Comparison of ENCODE assay signal across 8 mouse cellular contexts in genomic region chr12:80757751-80758558, GRCm38 (mm10). TPM values are rescaled to one million over a fixed set of nuclear protein-coding genes. Genes with fewer than 3 reads are reported as not detected.
A peak's percentile ranks its signal among the peaks of the same experiment; 100 is the strongest.
DNase-seq lines count a peak whose midpoint lies in the region; ATAC-seq lines count a peak whose summit lies in the region.

No protein-coding gene starts in this region.

- H3K36me3 ChIP-seq in forebrain, embryonic 10.5 days (replicated peaks), result peaks cover 64% of the 10 kb centered on the region
- no peaks in the 10 kb centered on the region for H3K36me3 ChIP-seq in limb, embryonic 11.5 days (ENCODE audit: control insufficient read depth, insufficient read depth, low read length)
- H3K36me3 ChIP-seq in midbrain, embryonic 12.5 days, result peaks cover 58% of the 10 kb centered on the region

- H3K27ac ChIP-seq in forebrain, embryonic 10.5 days, result peak overlapping the region; percentile 95
- no peak overlapping the region for H3K27ac ChIP-seq in limb, embryonic 11.5 days (replicated peaks; ENCODE audit: low read depth, low read length)
- 0 out of 2 replicates have a peak overlapping the region, but pooled peaks have one; percentile 12 for H3K27ac ChIP-seq in midbrain, embryonic 12.5 days (replicated peaks)

- DNase-seq in urinary bladder, adult 18-20 months (ENCODE audit: low spot score in 2 of 2), result peak; percentile 51 to 60
- DNase-seq in urinary bladder, postnatal 10 days (ENCODE audit: low spot score), result no peak
- DNase-seq in forebrain, embryonic 10.5 days (ENCODE audit: extremely low spot score, low spot score), result peak; percentile 26
- DNase-seq in heart, postnatal 25 days (ENCODE audit: low spot score), result peak; percentile 43
- DNase-seq in limb, embryonic 11.5 days (ENCODE audit: low spot score), result peak; percentile 81
- DNase-seq in thymus, adult 18-20 months, result peak; percentile 26 to 46

- H3K9ac ChIP-seq in limb, embryonic 11.5 days (ENCODE audit: low read length), result peak overlapping the region; percentile 47
- no peak overlapping the region for H3K9ac ChIP-seq in midbrain, embryonic 12.5 days (replicated peaks)

- peaks cover 31% of the 10 kb centered on the region for H3K4me1 ChIP-seq in forebrain, embryonic 10.5 days
- peaks cover 9% of the 10 kb centered on the region for H3K4me1 ChIP-seq in limb, embryonic 11.5 days (ENCODE audit: control insufficient read depth, insufficient read depth, low read length)
- peaks cover 12% of the 10 kb centered on the region for H3K4me1 ChIP-seq in midbrain, embryonic 12.5 days

- WGBS in forebrain, embryonic 10.5 days, result 35% methylated on average over 116 of the region's 122 CpGs
- WGBS in limb, embryonic 11.5 days, result under 1% methylated on average over 112 of the region's 122 CpGs
- 37% methylated on average over 112 of the region's 122 CpGs for WGBS in midbrain, embryonic 12.5 days

- H3K27me3 ChIP-seq in forebrain, embryonic 10.5 days (ENCODE audit: poor library complexity, severe bottlenecking), result peaks cover 50% of the 10 kb centered on the region
- H3K27me3 ChIP-seq in limb, embryonic 11.5 days (ENCODE audit: control insufficient read depth, insufficient read depth, low read length), result peaks cover 47% of the 10 kb centered on the region
- peaks cover 18% of the 10 kb centered on the region for H3K27me3 ChIP-seq in midbrain, embryonic 12.5 days

- intact Hi-C loops in heart, postnatal 25 days (cut with DNase I), result no loop called here

- H3K4me3 ChIP-seq in forebrain, embryonic 10.5 days, result peak overlapping the region; percentile 64
- H3K4me3 ChIP-seq in limb, embryonic 11.5 days (ENCODE audit: low read depth, low read length), result peak overlapping the region; percentile 40
- H3K4me3 ChIP-seq in midbrain, embryonic 12.5 days, result peak overlapping the region; percentile 69

- H3K4me2 ChIP-seq in limb, embryonic 11.5 days (ENCODE audit: low read depth, severe bottlenecking), result peak overlapping the region; percentile 97
- peak overlapping the region; percentile 61 for H3K4me2 ChIP-seq in midbrain, embryonic 12.5 days (replicated peaks)

- peaks cover 65% of the 10 kb centered on the region for H3K9me3 ChIP-seq in forebrain, embryonic 10.5 days
- no peaks in the 10 kb centered on the region for H3K9me3 ChIP-seq in limb, embryonic 11.5 days (ENCODE audit: control insufficient read depth, low read length)
- H3K9me3 ChIP-seq in midbrain, embryonic 12.5 days, result peaks cover 39% of the 10 kb centered on the region

- peak; percentile 75 for ATAC-seq in limb, embryonic 11.5 days (ENCODE audit: insufficient number of reproducible peaks, low FRiP score, low TSS enrichment, low read depth)
- no peak for ATAC-seq in midbrain, embryonic 12.5 days (ENCODE audit: low FRiP score, low read depth)
- ATAC-seq in erythroid progenitor cell, adult 5-6 weeks (replicated peaks; ENCODE audit: low FRiP score, poor library complexity, severe bottlenecking), result no peak

RNA-seq across cellular contexts. Expression of gene Ccdc177, which starts 2.5 kb away (rescaled TPM):
- polyA plus RNA-seq in forebrain, embryonic 10.5 days (2016; fragmentation: Nextera tagmentation; extraction: Ambion mirVana), result 1.6 and 1.7 TPM in 2 replicates
- total RNA-seq in heart, postnatal 25 days (2021), result under 1 TPM; 0.06 to 0.08 TPM
- 0.12 and 0.38 TPM in 2 replicates for polyA plus RNA-seq in limb, embryonic 11.5 days (2014; fragmentation: Nextera tagmentation; extraction: Ambion mirVana)
- polyA plus RNA-seq in midbrain, embryonic 12.5 days (2016; fragmentation: Nextera tagmentation; extraction: Ambion mirVana), result 7.8 and 9.7 TPM in 2 replicates
- total RNA-seq in erythroid progenitor cell, adult 5-6 weeks (2015; ENCODE audit: low replicate concordance), result not detected in 2 replicates
- not detected in 2 replicates for total RNA-seq in erythroid progenitor cell, adult 5-6 weeks (2017; ENCODE audit: low replicate concordance)

RNA-seq across cellular contexts. Expression of gene Susd6, which starts 32.4 kb away (rescaled TPM):
- polyA plus RNA-seq in forebrain, embryonic 10.5 days (2016; fragmentation: Nextera tagmentation; extraction: Ambion mirVana), result 11.9 and 13.0 TPM in 2 replicates
- total RNA-seq in heart, postnatal 25 days (2021), result 10 to 100 TPM; 62.5 to 69.1 TPM
- polyA plus RNA-seq in limb, embryonic 11.5 days (2014; fragmentation: Nextera tagmentation; extraction: Ambion mirVana), result 14.3 and 14.4 TPM in 2 replicates
- 22.3 and 23.5 TPM in 2 replicates for polyA plus RNA-seq in midbrain, embryonic 12.5 days (2016; fragmentation: Nextera tagmentation; extraction: Ambion mirVana)
- 39.8 and 46.9 TPM in 2 replicates for total RNA-seq in erythroid progenitor cell, adult 5-6 weeks (2015; ENCODE audit: low replicate concordance)
- total RNA-seq in erythroid progenitor cell, adult 5-6 weeks (2017; ENCODE audit: low replicate concordance), result 63.2 and 67.7 TPM in 2 replicates
